Mouse (Mus musculus): ENCODE results near the gene Xxylt1.

DNA sequence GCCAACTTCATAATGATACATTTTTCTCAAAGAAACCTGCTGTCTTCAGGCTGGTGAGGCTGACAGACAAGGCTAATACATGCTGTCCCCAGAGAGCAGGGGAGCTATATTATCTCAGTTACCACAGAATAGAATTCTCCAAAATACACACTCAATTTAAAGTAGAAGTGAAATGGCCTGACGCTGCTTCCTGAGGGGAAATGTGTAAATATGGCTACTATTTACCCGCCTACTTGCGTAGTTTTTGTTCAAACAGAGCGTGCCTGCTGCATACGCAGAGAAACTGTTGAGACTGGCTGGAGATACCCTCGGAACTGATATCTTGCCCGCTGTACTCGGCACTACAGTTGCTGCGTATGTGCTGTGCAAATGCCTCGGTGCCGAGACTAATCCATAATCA, 101.3 kb downstream of the Xxylt1 start:
- no peak for TF ChIP-seq EP300 (IDR thresholded peaks at IDR 0.05; ENCODE audit: insufficient read depth, low read depth, low read length)
- TF ChIP-seq CTCF (IDR thresholded peaks at IDR 0.05): no peak
- no peak for TF ChIP-seq POLR2A (IDR thresholded peaks at IDR 0.05; ENCODE audit: insufficient read depth, low read depth, low read length)

Measured in heart, adult 2 months (tissue).